Mouse (Mus musculus) 3T3-L1 (cell line): ENCODE results near the gene Rgs10.
A peak's percentile ranks its signal among the peaks of the same experiment; 100 is the strongest.
"Not testable (repeated sequence)": the region's sequence is repeated elsewhere in the genome, so short reads cannot be mapped to it uniquely, and the experiment has no call there.

ENCODE experiments used
- DNase-seq: peaks from one replicate; pipeline ENCODE4 v3.0.0-alpha.2; 2015; ENCODE audit warnings: low read depth, low spot score

Gene Rgs10

DNA sequence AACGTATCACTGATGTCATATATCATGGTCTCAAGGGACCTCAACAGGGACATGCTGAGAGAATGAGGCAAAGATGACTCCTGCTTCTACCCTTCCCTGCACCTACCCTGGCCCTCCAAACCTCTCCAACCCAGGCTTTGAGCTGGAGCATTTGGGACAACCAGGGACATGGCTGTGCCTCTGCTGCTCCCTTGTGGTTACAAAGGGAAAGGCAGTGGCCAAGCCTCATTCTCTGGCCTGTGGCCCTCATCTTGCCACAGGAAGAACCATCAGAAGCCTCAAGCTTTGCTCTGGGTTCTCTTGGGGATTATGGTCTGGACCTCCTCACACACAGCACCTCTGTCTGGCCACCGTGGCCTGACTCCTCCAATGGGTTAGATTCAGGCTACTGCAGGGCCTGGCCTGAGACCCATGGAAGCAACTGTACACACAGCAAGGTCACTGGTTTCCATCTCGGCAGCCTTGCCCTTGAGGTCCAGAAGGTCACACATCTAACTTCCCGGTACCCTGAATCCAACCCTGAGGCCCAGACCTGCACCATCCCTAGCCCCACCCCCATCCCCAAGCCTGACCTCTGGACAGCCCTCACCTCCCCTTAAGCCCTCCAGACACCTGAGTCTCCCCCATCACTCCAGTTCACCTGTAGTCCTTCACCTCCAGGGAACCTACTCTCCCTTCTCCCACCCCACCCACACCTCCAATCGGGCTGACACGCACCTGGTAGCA lies 73.5 kb downstream of the Rgs10 start:
- DNase-seq, result peak; percentile 82

DNA sequence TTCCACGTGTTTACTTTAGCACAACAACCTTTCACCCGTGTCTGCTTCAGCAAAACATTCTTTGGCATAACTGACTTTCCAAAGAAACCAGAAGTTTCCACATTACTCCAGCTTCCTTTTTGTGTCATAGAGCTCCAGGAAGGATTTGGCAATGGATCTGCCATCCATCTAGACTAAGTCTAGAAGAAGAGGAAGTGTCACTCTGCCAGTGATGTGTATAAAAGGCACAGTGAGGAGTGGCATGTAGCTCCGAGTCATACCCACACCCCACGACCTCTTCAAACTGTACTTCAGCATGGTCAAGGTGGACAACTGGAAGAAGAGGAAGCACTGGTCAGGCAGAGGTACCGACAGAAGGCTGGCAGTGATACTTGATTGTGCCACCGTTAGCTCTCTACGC lies 74.1 kb downstream of the Rgs10 start:
- no peak for DNase-seq

GRCm38 (mm10) chr7:128342691-128343090 lies 75.9 kb downstream of the Rgs10 start:
- not testable (repeated sequence) for DNase-seq

DNA sequence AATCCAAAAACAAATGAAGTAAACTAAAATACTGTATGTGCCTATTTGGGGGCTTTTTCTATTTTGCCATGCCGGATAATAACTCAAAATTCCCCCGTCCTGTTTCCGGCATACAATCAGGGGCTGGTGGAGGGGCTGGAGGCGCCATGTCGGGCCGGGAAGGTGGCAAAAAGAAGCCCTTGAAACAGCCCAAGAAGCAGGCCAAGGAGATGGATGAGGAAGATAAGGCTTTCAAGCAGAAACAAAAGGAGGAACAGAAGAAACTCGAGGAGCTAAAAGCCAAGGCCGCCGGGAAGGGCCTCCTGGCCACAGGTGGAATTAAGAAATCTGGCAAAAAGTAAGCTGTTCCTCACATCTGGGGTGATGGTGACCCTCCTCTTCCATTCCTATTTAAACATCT lies 78.2 kb downstream of the Rgs10 start:
- not testable (repeated sequence) for DNase-seq

- DNase-seq, result no peak
These were observed 85.7 kb downstream of the Rgs10 start for GRCm38 (mm10) chr7:128332896-128333295.

GRCm38 (mm10) chr7:128330981-128331380 lies 87.6 kb downstream of the Rgs10 start:
- DNase-seq, result no peak

- no peak for DNase-seq
These were observed 93.6 kb downstream of the Rgs10 start for GRCm38 (mm10) chr7:128324977-128325376.
